Mouse (Mus musculus) limb, embryonic 11.5 days (tissue): Measurements from ENCODE around the gene Atxn7l1. TPM values are rescaled to one million over a fixed set of nuclear protein-coding genes. Genes with fewer than 3 reads are reported as not detected.

Source experiments
- ATAC-seq: fragments of 200-750 bp; cut with Nextera tagmentation; 2 replicates; pipeline ENCODE4 v1.8.0; 2017; ENCODE audit warnings: low read depth; ENCODE audit not compliant: insufficient number of reproducible peaks, low FRiP score, low TSS enrichment
- DNase-seq: peaks from one replicate; pipeline ENCODE4 v3.0.0-alpha.2; 2015; ENCODE audit warnings: low spot score
- H3K27ac ChIP-seq: fragments of 300-500 bp; sonication (generic); replicated peaks from 2 replicates; pipeline ENCODE4 v1.5.1; 2014; ENCODE audit warnings: low read depth, mild to moderate bottlenecking, low read length
- H3K27me3 ChIP-seq: fragments of 300-500 bp; sonication (generic); 2 replicates; pipeline ENCODE4 v1.6.1; 2014; ENCODE audit warnings: mild to moderate bottlenecking, low read length, mixed read lengths; ENCODE audit not compliant: control insufficient read depth, insufficient read depth
- H3K36me3 ChIP-seq: fragments of 300-500 bp; sonication (generic); 2 replicates; pipeline ENCODE4 v1.6.1; 2014; ENCODE audit warnings: mild to moderate bottlenecking, low read length, moderate library complexity, mixed read lengths; ENCODE audit not compliant: control insufficient read depth, insufficient read depth
- H3K4me1 ChIP-seq: fragments of 300-500 bp; sonication (generic); 2 replicates; pipeline ENCODE4 v1.6.1; 2014; ENCODE audit warnings: low read length, mixed read lengths; ENCODE audit not compliant: control insufficient read depth, insufficient read depth
- H3K4me2 ChIP-seq: fragments of 300-500 bp; sonication (generic); 2 replicates; pipeline ENCODE4 v1.6.1; 2014; ENCODE audit warnings: low read depth, mild to moderate bottlenecking, moderate library complexity; ENCODE audit not compliant: severe bottlenecking
- H3K4me3 ChIP-seq: fragments of 300-500 bp; sonication (generic); 2 replicates; pipeline ENCODE4 v1.5.1; 2014; ENCODE audit warnings: low read depth, low read length
- H3K9ac ChIP-seq: fragments of 300-500 bp; sonication (generic); 2 replicates; pipeline ENCODE4 v1.6.1; 2014; ENCODE audit warnings: mild to moderate bottlenecking, low read length
- H3K9me3 ChIP-seq: fragments of 300-500 bp; sonication (generic); 2 replicates; pipeline ENCODE4 v1.6.1; 2016; ENCODE audit warnings: low read length; ENCODE audit not compliant: control insufficient read depth
- WGBS: fragments of 180-500 bp; shearing (Covaris S2); extraction: QIAGEN DNeasy Blood & Tissue Kit; methylation state at CpG from one replicate; pipeline ENCODE4 v1.1.7; 2014; 5-methylcytosine and 5-hydroxymethylcytosine counted together
- polyA plus RNA-seq: library from polyadenylated mRNA; unstranded; fragments of >200 nt; fragmentation: Nextera tagmentation; extraction: Ambion mirVana; gene quantifications from 2 replicates; pipeline ENCODE4 v1.2.1, GENCODE M21; 2014

Gene Atxn7l1
- polyA plus RNA-seq, 1 experiment from 2014 or later: 18.8 TPM

DNA sequence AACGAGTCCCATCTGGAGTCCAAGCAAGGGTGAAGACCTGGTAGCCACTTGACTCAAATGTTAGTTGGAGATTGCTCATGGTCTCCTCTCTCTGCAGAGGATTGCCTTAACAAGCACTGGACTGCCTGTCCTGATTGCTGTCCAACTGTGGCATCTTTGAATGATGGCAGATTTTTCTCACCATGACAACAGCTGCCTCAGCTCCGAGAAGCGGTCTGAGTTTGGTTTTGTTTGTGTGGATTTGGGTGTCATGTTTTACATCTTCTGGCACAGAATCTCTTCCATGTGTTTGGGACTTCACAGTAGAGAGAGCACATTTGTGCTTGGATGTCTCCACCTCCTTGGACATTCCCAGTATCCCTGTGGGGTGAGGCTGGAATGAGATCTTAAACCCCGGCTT is 120.5 kb downstream of the Atxn7l1 start:
- WGBS: 80% methylated on average over 4 of the region's 4 CpGs
- DNase-seq: no peak
- ATAC-seq: no peak

GRCm38 (mm10) chr12:33269743-33270142 is 122.2 kb downstream of the Atxn7l1 start:
- no peak overlapping the region for H3K4me3 ChIP-seq
- 76% methylated on average over 5 of the region's 5 CpGs for WGBS
- H3K9me3 ChIP-seq: no peaks in the 10 kb centered on the region
- no peak overlapping the region for H3K9ac ChIP-seq
- H3K4me2 ChIP-seq: no peak overlapping the region
- peaks cover 4% of the 10 kb centered on the region; the same call in 1 of the 2 replicates for H3K4me1 ChIP-seq
- H3K27ac ChIP-seq: no peak overlapping the region
- DNase-seq (peak; percentile 60), ATAC-seq (no peak)
- H3K36me3 ChIP-seq: no peaks in the 10 kb centered on the region
- no peaks in the 10 kb centered on the region for H3K27me3 ChIP-seq

More for the DNA sequence above, 120.5 kb downstream of the Atxn7l1 start:
- Histone ChIP-seq H3K4me3 (no peak overlapping the region), H3K4me1 (no peaks in the 10 kb centered on the region), H3K9ac (no peak overlapping the region), H3K36me3 (no peaks in the 10 kb centered on the region), H3K27me3 (no peaks in the 10 kb centered on the region), H3K27ac (no peak overlapping the region), H3K4me2 (no peak overlapping the region), H3K9me3 (no peaks in the 10 kb centered on the region)

- H3K27me3 ChIP-seq: no peaks in the 10 kb centered on the region
- H3K27ac ChIP-seq: no peak overlapping the region
- no peak overlapping the region for H3K9ac ChIP-seq
- H3K4me2 ChIP-seq: no peak overlapping the region
- WGBS: 63% methylated on average over 12 of the region's 12 CpGs
- DNase-seq (no peak), ATAC-seq (no peak)
- H3K9me3 ChIP-seq: no peaks in the 10 kb centered on the region
- H3K4me3 ChIP-seq: no peak overlapping the region
- H3K4me1 ChIP-seq: peaks cover 4% of the 10 kb centered on the region; the same call in 1 of the 2 replicates
- H3K36me3 ChIP-seq: no peaks in the 10 kb centered on the region
Measured at GRCm38 (mm10) chr12:33271865-33272264, 124.4 kb downstream of the Atxn7l1 start.

GRCm38 (mm10) chr12:33272441-33272840 is 124.9 kb downstream of the Atxn7l1 start:
- DNase-seq (no peak), ATAC-seq (no peak)
- H3K36me3 ChIP-seq: no peaks in the 10 kb centered on the region
- H3K27ac ChIP-seq: no peak overlapping the region
- no peak overlapping the region for H3K4me3 ChIP-seq
- H3K9ac ChIP-seq: no peak overlapping the region
- H3K9me3 ChIP-seq: no peaks in the 10 kb centered on the region
- H3K27me3 ChIP-seq: no peaks in the 10 kb centered on the region
- 84% methylated on average over 9 of the region's 9 CpGs for WGBS
- H3K4me1 ChIP-seq: peaks cover 4% of the 10 kb centered on the region; the same call in 1 of the 2 replicates
- H3K4me2 ChIP-seq: no peak overlapping the region

- H3K4me1 ChIP-seq: peaks cover 4% of the 10 kb centered on the region; the same call in 1 of the 2 replicates
- no peak overlapping the region for H3K27ac ChIP-seq
- no peak overlapping the region for H3K4me2 ChIP-seq
- no peaks in the 10 kb centered on the region for H3K36me3 ChIP-seq
- WGBS: 81% methylated on average over 4 of the region's 4 CpGs
- ATAC-seq: no peak
- H3K4me3 ChIP-seq: no peak overlapping the region
- H3K27me3 ChIP-seq: no peaks in the 10 kb centered on the region
- DNase-seq: no peak
- no peaks in the 10 kb centered on the region for H3K9me3 ChIP-seq
- no peak overlapping the region for H3K9ac ChIP-seq
Measured at GRCm38 (mm10) chr12:33273147-33273546, 125.7 kb downstream of the Atxn7l1 start.

DNA sequence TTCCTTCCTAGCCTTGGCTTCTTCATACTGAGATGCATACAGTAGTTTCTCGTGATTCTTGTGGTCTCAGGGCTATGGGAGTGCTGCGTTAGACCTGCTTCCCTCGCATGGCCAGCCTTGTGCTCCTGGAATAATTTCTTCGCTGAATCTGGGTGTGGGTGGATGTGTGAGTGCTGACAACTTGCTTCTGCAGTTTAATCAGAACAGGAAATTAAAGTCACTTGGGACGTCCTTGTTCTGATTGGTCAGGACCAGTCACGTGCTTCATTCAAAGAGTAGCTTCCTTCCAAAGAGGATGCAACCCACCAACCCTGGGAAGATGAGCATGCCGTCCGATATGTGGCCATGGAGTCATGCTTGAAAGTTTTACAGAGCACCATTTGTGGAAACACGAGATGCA is 126.2 kb downstream of the Atxn7l1 start:
- no peak overlapping the region for H3K9ac ChIP-seq
- H3K4me1 ChIP-seq: peaks cover 4% of the 10 kb centered on the region; the same call in 1 of the 2 replicates
- H3K4me3 ChIP-seq: no peak overlapping the region
- no peak overlapping the region for H3K4me2 ChIP-seq
- H3K36me3 ChIP-seq: no peaks in the 10 kb centered on the region
- no peak for ATAC-seq
- H3K27me3 ChIP-seq: no peaks in the 10 kb centered on the region
- WGBS: 74% methylated on average over 9 of the region's 9 CpGs
- H3K27ac ChIP-seq: no peak overlapping the region
- no peak for DNase-seq
- H3K9me3 ChIP-seq: no peaks in the 10 kb centered on the region

DNA sequence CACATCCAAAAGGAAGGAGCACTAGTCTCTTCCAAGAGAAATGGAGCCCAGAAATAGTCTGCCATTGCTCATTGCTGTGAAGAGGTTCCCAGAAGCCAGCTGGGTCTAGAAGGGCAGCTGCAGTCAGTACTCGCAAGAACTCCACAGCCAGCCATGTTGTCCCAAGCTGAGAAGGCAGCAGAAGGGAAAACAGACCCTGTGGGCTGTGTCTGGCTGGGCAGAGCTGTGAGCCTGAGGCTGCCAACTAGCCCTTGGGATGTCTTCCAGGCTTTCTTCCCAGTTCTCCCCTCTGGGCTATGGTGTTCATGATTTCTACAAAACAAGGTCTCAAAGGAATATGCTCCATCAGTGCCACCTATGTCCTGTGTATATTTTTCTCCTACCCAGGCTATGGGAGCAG is 128.5 kb downstream of the Atxn7l1 start:
- DNase-seq: no peak
- no peaks in the 10 kb centered on the region for H3K27me3 ChIP-seq
- peaks cover 4% of the 10 kb centered on the region; the same call in 1 of the 2 replicates for H3K4me1 ChIP-seq
- 87% methylated on average over 1 of the region's 1 CpGs for WGBS
- H3K4me3 ChIP-seq: no peak overlapping the region
- no peak overlapping the region for H3K9ac ChIP-seq
- ATAC-seq: no peak
- H3K27ac ChIP-seq: no peak overlapping the region
- no peak overlapping the region for H3K4me2 ChIP-seq
- no peaks in the 10 kb centered on the region for H3K9me3 ChIP-seq
- H3K36me3 ChIP-seq: no peaks in the 10 kb centered on the region

GRCm38 (mm10) chr12:33277427-33277826 is 129.9 kb downstream of the Atxn7l1 start:
- Histone ChIP-seq H3K36me3 (no peaks in the 10 kb centered on the region), H3K4me1 (peaks cover 4% of the 10 kb centered on the region; the same call in 1 of the 2 replicates), H3K9me3 (no peaks in the 10 kb centered on the region), H3K27ac (no peak overlapping the region), H3K9ac (no peak overlapping the region), H3K4me3 (no peak overlapping the region), H3K27me3 (no peaks in the 10 kb centered on the region), H3K4me2 (no peak overlapping the region)
- DNase-seq (no peak), ATAC-seq (no peak)
- WGBS: 84% methylated on average over 7 of the region's 7 CpGs

DNA sequence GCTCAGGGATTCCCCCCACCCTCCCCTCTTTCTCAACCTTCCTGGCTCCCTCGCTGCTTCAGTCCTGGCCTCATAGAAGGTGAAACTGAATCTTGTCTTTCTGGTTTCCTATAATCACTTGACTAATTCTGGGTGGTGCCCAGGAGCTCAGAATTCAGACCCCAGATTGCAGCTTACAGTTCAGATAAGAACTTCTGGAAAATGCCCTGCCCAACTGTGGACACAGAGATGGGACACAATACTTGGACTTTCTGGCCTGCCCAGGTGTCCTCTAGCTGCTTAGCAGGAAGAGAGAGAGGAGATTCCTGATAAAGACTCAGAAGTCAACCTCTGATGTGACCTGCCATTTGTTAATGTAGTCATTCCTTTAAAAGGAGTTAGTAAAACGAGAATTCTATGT is 131.7 kb downstream of the Atxn7l1 start:
- no peaks in the 10 kb centered on the region for H3K9me3 ChIP-seq
- no peak for ATAC-seq
- 68% methylated on average over 2 of the region's 2 CpGs for WGBS

More for the DNA sequence above, 131.7 kb downstream of the Atxn7l1 start:
- Histone ChIP-seq H3K4me2 (no peak overlapping the region), H3K27me3 (no peaks in the 10 kb centered on the region), H3K36me3 (no peaks in the 10 kb centered on the region), H3K27ac (no peak overlapping the region), H3K4me1 (no peaks in the 10 kb centered on the region), H3K4me3 (no peak overlapping the region), H3K9ac (no peak overlapping the region)
- no peak for DNase-seq
